Mouse (Mus musculus) bone marrow, adult 2 months (tissue): Measurements from ENCODE around the gene Asb13.

Experiments used
- CTCF ChIP-seq: fragments of 200-500 bp; IDR thresholded peaks from 2 replicates; pipeline ENCODE4 v1.5.1; 2011; ENCODE audit warnings: low read length, control low read depth; ENCODE audit not compliant: control insufficient read depth, insufficient read depth
- POLR2A ChIP-seq: fragments of 200-500 bp; IDR thresholded peaks from 2 replicates; pipeline ENCODE4 v1.6.1; 2011; ENCODE audit warnings: low read depth, mild to moderate bottlenecking, control low read depth, low read length, borderline replicate concordance; ENCODE audit not compliant: control insufficient read depth

GRCm38 (mm10) chr13:3635076-3635475 lies 1.2 kb downstream of the Asb13 start:
- no peak for TF ChIP-seq CTCF
- TF ChIP-seq POLR2A, result no peak
